ENCODE assay signal across 19 mouse cellular contexts in genomic region chr17:40810934-40811333, GRCm38 (mm10). TPM values are rescaled to one million over a fixed set of nuclear protein-coding genes. Genes with fewer than 3 reads are reported as not detected.
DNase-seq lines count a peak whose midpoint lies in the region; ATAC-seq and TF ChIP-seq lines count a peak whose summit lies in the region.
"Had no signal": no experiment of that assay in that cellular context is flagged by ENCODE, and none has a peak within 500 bp of the region (broad histone marks: within the 10 kb centered on the region; RNA-seq: fewer than 3 reads in every experiment).

TSS of gene Rhag (plus strand) at chr17:40811126.

- no peaks in the 10 kb centered on the region for H3K27me3 ChIP-seq in kidney, embryonic 15.5 days
- H3K27me3 ChIP-seq in erythroblast, embryonic 14.5 days (ENCODE audit: control insufficient read depth): no peaks in the 10 kb centered on the region
- no peaks in the 10 kb centered on the region for H3K27me3 ChIP-seq in liver, postnatal 0 days (ENCODE audit: insufficient read depth, low read length)
- no peaks in the 10 kb centered on the region for H3K27me3 ChIP-seq in forebrain, embryonic 12.5 days
- H3K27me3 ChIP-seq: midbrain, embryonic 13.5 days had no signal

- H3K9ac ChIP-seq in kidney, embryonic 15.5 days: no peak within 1 kb of the TSS
- peak within 1 kb of the TSS; percentile 70 for H3K9ac ChIP-seq in liver, postnatal 0 days (replicated peaks)
- H3K9ac ChIP-seq in forebrain, embryonic 12.5 days: no peak within 1 kb of the TSS
- H3K9ac ChIP-seq: hindbrain, embryonic 14.5 days; midbrain, embryonic 13.5 days had no signal

- no peak within 1 kb of the TSS for H3K27ac ChIP-seq in kidney, embryonic 15.5 days
- H3K27ac ChIP-seq in liver, postnatal 0 days (ENCODE audit: low read depth): peak within 1 kb of the TSS; percentile 86
- no peak within 1 kb of the TSS for H3K27ac ChIP-seq in forebrain, embryonic 12.5 days
- H3K27ac ChIP-seq: hindbrain, embryonic 14.5 days; midbrain, embryonic 13.5 days had no signal

- WGBS in kidney, embryonic 15.5 days: 69% methylated on average over 1 of the region's 1 CpGs
- 26% methylated on average over 1 of the region's 1 CpGs for WGBS in liver, postnatal 0 days (ENCODE audit: insufficient replicate concordance)
- 50% methylated on average over 1 of the region's 1 CpGs for WGBS in forebrain, embryonic 12.5 days

- H3K4me1 ChIP-seq in kidney, embryonic 15.5 days: no peaks in the 10 kb centered on the region
- H3K4me1 ChIP-seq in erythroblast, embryonic 14.5 days (ENCODE audit: control insufficient read depth): peaks cover 70% of the 10 kb centered on the region
- H3K4me1 ChIP-seq in liver, postnatal 0 days (ENCODE audit: insufficient read depth): 0 out of 2 replicates have a peak, but pooled peaks cover 9% of the 10 kb centered on the region
- H3K4me1 ChIP-seq in forebrain, embryonic 12.5 days: no peaks in the 10 kb centered on the region
- H3K4me1 ChIP-seq: midbrain, embryonic 13.5 days had no signal

- no peaks in the 10 kb centered on the region for H3K9me3 ChIP-seq in kidney, embryonic 15.5 days (replicated peaks)
- H3K9me3 ChIP-seq in erythroblast, embryonic 14.5 days (ENCODE audit: control insufficient read depth, low read length): no peaks in the 10 kb centered on the region
- no peaks in the 10 kb centered on the region for H3K9me3 ChIP-seq in liver, postnatal 0 days (ENCODE audit: low read length)
- H3K9me3 ChIP-seq in forebrain, embryonic 12.5 days: no peaks in the 10 kb centered on the region
- H3K9me3 ChIP-seq: midbrain, embryonic 13.5 days had no signal

- ATAC-seq in kidney, embryonic 15.5 days (replicated peaks; ENCODE audit: low FRiP score): peak; percentile 60; the same call in 1 of the 2 replicates
- peak; percentile 81 for ATAC-seq in liver, postnatal 0 days
- no peak for ATAC-seq in forebrain, embryonic 12.5 days (ENCODE audit: low FRiP score)
- ATAC-seq: intestine, embryonic 16.5 days; midbrain, embryonic 13.5 days had no signal

- H3K4me3 ChIP-seq in kidney, embryonic 15.5 days (replicated peaks): no peak within 1 kb of the TSS
- peak within 1 kb of the TSS; percentile 71 for H3K4me3 ChIP-seq in erythroblast, embryonic 14.5 days (replicated peaks)
- peak within 1 kb of the TSS; percentile 54 for H3K4me3 ChIP-seq in liver, postnatal 0 days (ENCODE audit: low read depth, low read length)
- H3K4me3 ChIP-seq in forebrain, embryonic 12.5 days (replicated peaks): no peak within 1 kb of the TSS
- H3K4me3 ChIP-seq: midbrain, embryonic 13.5 days had no signal

- H3K4me2 ChIP-seq in kidney, embryonic 15.5 days: no peak within 1 kb of the TSS
- H3K4me2 ChIP-seq in liver, postnatal 0 days (ENCODE audit: low read depth, low read length): peak within 1 kb of the TSS; percentile 3; the same call in 1 of the 2 replicates
- H3K4me2 ChIP-seq in forebrain, embryonic 12.5 days: no peak within 1 kb of the TSS
- H3K4me2 ChIP-seq: hindbrain, embryonic 14.5 days; midbrain, embryonic 13.5 days had no signal

- TF ChIP-seq CTCF in liver, postnatal 0 days (IDR thresholded peaks at IDR 0.05; ENCODE audit: low read depth): no peak

- peak; percentile 92 for TF ChIP-seq EP300 in liver, postnatal 0 days (IDR thresholded peaks at IDR 0.05; ENCODE audit: low read depth)

- DNase-seq in kidney, postnatal 10 days: no peak
- DNase-seq in liver, postnatal 0 days: peak; percentile 44
- DNase-seq in yolk sac, embryonic 10.5 days (ENCODE audit: low spot score): peak; percentile 5
- no peak for DNase-seq in urinary bladder, postnatal 4 days (ENCODE audit: low spot score in 2 of 2)
- DNase-seq in layer of hippocampus, adult 9-10 months (ENCODE audit: low spot score): no peak
- DNase-seq: adrenal gland, adult 2 months; cerebellum, adult 9-11 months; kidney, postnatal 14 days; lung, adult 18-20 months; lung, postnatal 36 days; thymus, postnatal 25 days had no signal

- no peaks in the 10 kb centered on the region for H3K36me3 ChIP-seq in kidney, embryonic 15.5 days
- H3K36me3 ChIP-seq in erythroblast, embryonic 14.5 days (ENCODE audit: control insufficient read depth): peaks cover 34% of the 10 kb centered on the region
- H3K36me3 ChIP-seq in liver, postnatal 0 days (replicated peaks; ENCODE audit: insufficient read depth, low read length): no peaks in the 10 kb centered on the region
- no peaks in the 10 kb centered on the region for H3K36me3 ChIP-seq in forebrain, embryonic 12.5 days (replicated peaks)
- H3K36me3 ChIP-seq: midbrain, embryonic 13.5 days had no signal

RNA-seq across cellular contexts. Expression of gene Rhag, which starts in this region (rescaled TPM):
- 1.9 and 3.8 TPM in 2 replicates for polyA plus RNA-seq in kidney, embryonic 15.5 days (2015; fragmentation: Nextera tagmentation; extraction: Ambion mirVana)
- 6.6 and 13.1 TPM in 2 replicates for polyA plus RNA-seq in erythroblast, embryonic 14.5 days (2012)
- 61.6 and 71.2 TPM in 2 replicates for polyA plus RNA-seq in liver, postnatal 0 days (2015; fragmentation: Nextera tagmentation; extraction: Ambion mirVana)
- 1.9 and 3.2 TPM in 2 replicates for polyA plus RNA-seq in forebrain, embryonic 12.5 days (2016; fragmentation: Nextera tagmentation; extraction: Ambion mirVana)
- polyA plus RNA-seq: adrenal gland, adult 2 months; frontal cortex, adult 2 months; gonadal fat pad, adult 2 months had no signal

Comparison
In these comparisons a context has a peak if more than half of its experiments do, and no peak if none do; other contexts are left out.
1. H3K4me3 ChIP-seq: peak in erythroblast, embryonic 14.5 days (single experiment) and liver, postnatal 0 days (single experiment); none in kidney, embryonic 15.5 days (single experiment) and forebrain, embryonic 12.5 days (single experiment).
2. DNase-seq: peak in liver, postnatal 0 days (single experiment) and yolk sac, embryonic 10.5 days (single experiment); none in kidney, postnatal 10 days (single experiment), urinary bladder, postnatal 4 days (0 of 2) and layer of hippocampus, adult 9-10 months (single experiment).